Mouse (Mus musculus): ENCODE measurements at regions not wholly inside any gene's neighbourhood (a gene's known extent, or its start where the extent isn't known, plus 50 kb on each side); places are given as distances from the start of the nearest gene placed in this dataset.
"Not testable (repeated sequence)": the region's sequence is repeated elsewhere in the genome, so short reads cannot be mapped to it uniquely, and the experiment has no call there.

- Histone ChIP-seq H3K36me3 (replicated peaks) (no peaks in the 10 kb centered on the region), H3K9me3 (no peaks in the 10 kb centered on the region), H3K27ac (replicated peaks) (no peak overlapping the region), H3K27me3 (replicated peaks; ENCODE audit: low read depth, poor library complexity, severe bottlenecking) (no peaks in the 10 kb centered on the region), H3K4me3 (no peak overlapping the region), H3K4me1 (no peaks in the 10 kb centered on the region)
- no peak for DNase-seq (ENCODE audit: low spot score)
- 69% methylated on average over 3 of the region's 3 CpGs for WGBS
Measured at GRCm38 (mm10) chr15:3909471-3909870, 69.9 kb downstream of the Fbxo4 start.

DNA sequence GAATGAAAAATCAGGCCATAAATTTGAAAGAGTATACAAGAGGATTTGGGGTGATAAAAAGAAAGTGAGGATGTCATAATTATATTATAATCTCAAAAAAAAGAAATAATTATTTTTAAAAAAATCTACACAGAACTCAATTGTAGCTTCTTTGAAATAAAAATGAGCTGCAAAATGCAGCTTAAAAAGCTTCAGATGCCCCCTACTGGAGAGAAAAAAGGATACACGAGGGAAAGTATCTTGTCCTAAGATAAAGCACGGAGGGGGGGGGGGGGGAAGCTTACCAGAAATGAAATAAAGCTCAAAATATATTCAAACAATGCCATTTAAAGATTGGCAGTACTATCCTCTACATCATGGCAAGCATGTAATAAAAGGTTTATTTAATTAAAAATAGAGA, 70.7 kb downstream of the Fbxo4 start:
- Histone ChIP-seq H3K9me3 (no peaks in the 10 kb centered on the region), H3K4me1 (no peaks in the 10 kb centered on the region), H3K27me3 (replicated peaks; ENCODE audit: low read depth, poor library complexity, severe bottlenecking) (no peaks in the 10 kb centered on the region), H3K27ac (replicated peaks) (no peak overlapping the region), H3K36me3 (replicated peaks) (no peaks in the 10 kb centered on the region), H3K4me3 (no peak overlapping the region)
- no peak for DNase-seq (ENCODE audit: low spot score)
- 11% methylated on average over 2 of the region's 2 CpGs for WGBS

- Histone ChIP-seq H3K4me3 (no peak overlapping the region), H3K4me1 (no peaks in the 10 kb centered on the region), H3K27ac (replicated peaks) (no peak overlapping the region), H3K36me3 (replicated peaks) (no peaks in the 10 kb centered on the region), H3K27me3 (replicated peaks; ENCODE audit: low read depth, poor library complexity, severe bottlenecking) (no peaks in the 10 kb centered on the region), H3K9me3 (no peaks in the 10 kb centered on the region)
- no peak for DNase-seq (ENCODE audit: low spot score)
- 57% methylated on average over 2 of the region's 2 CpGs for WGBS
Measured at GRCm38 (mm10) chr15:3905548-3905947, 73.8 kb downstream of the Fbxo4 start.

DNA sequence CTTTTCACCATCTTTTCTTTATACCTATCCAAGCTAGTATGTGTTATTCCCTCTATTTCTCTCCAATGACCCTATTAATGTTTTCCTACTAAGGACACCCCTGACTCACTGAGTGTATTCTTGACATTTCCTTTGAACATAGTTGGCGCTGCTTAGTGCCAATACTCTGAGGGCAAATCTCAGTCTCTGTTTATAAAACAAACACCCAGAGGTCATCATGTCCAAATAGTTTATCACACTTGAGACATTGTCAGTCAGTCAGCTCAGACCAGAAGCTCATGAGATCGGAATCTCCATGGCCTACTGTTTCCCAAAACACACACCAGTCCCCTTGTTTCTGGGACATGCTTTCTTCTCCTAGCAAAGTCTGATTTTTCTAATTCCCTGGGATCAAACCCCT, 100.9 kb downstream of the Fbxo4 start:
- 55% methylated on average over 2 of the region's 2 CpGs for WGBS
- no peak overlapping the region for H3K4me3 ChIP-seq

GRCm38 (mm10) chr15:3877506-3877905, 101.9 kb downstream of the Fbxo4 start:
- 35% methylated on average over 3 of the region's 3 CpGs for WGBS
- Histone ChIP-seq H3K4me1 (0 out of 2 replicates have a peak, but pooled peaks cover 2% of the 10 kb centered on the region), H3K9me3 (no peaks in the 10 kb centered on the region), H3K4me3 (no peak overlapping the region), H3K36me3 (replicated peaks) (no peaks in the 10 kb centered on the region), H3K27ac (replicated peaks) (no peak overlapping the region), H3K27me3 (replicated peaks; ENCODE audit: low read depth, poor library complexity, severe bottlenecking) (no peaks in the 10 kb centered on the region)
- DNase-seq (ENCODE audit: low spot score): peak; percentile 17

More for the DNA sequence above, 100.9 kb downstream of the Fbxo4 start:
- H3K9me3 ChIP-seq: no peaks in the 10 kb centered on the region
- no peak for DNase-seq (ENCODE audit: low spot score)
- 0 out of 2 replicates have a peak, but pooled peaks cover 2% of the 10 kb centered on the region for H3K4me1 ChIP-seq
- H3K27ac ChIP-seq (replicated peaks): no peak overlapping the region
- no peaks in the 10 kb centered on the region for H3K27me3 ChIP-seq (replicated peaks; ENCODE audit: low read depth, poor library complexity, severe bottlenecking)
- H3K36me3 ChIP-seq (replicated peaks): no peaks in the 10 kb centered on the region

DNA sequence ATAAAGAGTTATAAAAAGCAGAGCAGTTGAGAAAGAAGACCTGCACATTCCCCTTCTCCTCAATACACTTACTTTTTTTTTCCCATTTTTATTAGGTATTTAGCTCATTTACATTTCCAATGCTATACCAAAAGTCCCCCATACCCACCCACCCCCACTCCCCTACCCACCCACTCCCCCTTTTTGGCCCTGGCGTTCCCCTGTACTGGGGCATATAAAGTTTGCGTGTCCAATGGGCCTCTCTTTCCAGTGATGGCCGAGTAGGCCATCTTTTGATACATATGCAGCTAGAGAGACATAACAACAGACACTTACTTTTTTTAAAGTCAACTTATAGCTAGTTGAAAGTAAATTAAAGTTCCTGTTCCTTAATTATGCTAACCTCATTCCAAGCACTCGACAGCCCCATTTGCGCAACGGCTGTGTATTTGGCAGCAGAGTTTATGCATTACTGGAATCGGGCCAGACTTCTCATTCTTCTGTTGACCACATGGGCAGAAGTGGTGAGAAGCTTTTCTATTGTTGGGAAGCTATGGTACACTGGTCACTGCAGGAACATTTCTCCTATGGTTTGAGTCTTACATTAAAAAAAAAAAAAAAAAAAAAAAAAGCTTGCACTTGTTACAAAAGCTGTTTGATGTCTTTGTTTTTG, 104.0 kb downstream of the Fbxo4 start:
- H3K4me3 ChIP-seq; DNase-seq (ENCODE audit: low spot score); H3K4me1 ChIP-seq; H3K36me3 ChIP-seq (replicated peaks); H3K27ac ChIP-seq (replicated peaks); H3K27me3 ChIP-seq (replicated peaks; ENCODE audit: low read depth, poor library complexity, severe bottlenecking); H3K9me3 ChIP-seq: not testable (repeated sequence)
- 90% methylated on average over 7 of the region's 7 CpGs for WGBS

GRCm38 (mm10) chr15:3831802-3832201, 147.6 kb downstream of the Fbxo4 start:
- no peak overlapping the region for H3K27ac ChIP-seq (replicated peaks)

GRCm38 (mm10) chr15:3805430-3805829, 173.9 kb downstream of the Fbxo4 start:
- no peaks in the 10 kb centered on the region for H3K36me3 ChIP-seq (replicated peaks)
- no peak overlapping the region for H3K4me3 ChIP-seq
- H3K27ac ChIP-seq (replicated peaks): no peak overlapping the region
- WGBS: 92% methylated on average over 2 of the region's 2 CpGs
- no peaks in the 10 kb centered on the region for H3K9me3 ChIP-seq
- no peaks in the 10 kb centered on the region for H3K27me3 ChIP-seq (replicated peaks; ENCODE audit: low read depth, poor library complexity, severe bottlenecking)
- no peaks in the 10 kb centered on the region for H3K4me1 ChIP-seq
- DNase-seq (ENCODE audit: low spot score): no peak

More at GRCm38 (mm10) chr15:3831802-3832201, 147.6 kb downstream of the Fbxo4 start:
- Histone ChIP-seq H3K36me3 (replicated peaks) (no peaks in the 10 kb centered on the region), H3K4me1 (no peaks in the 10 kb centered on the region), H3K4me3 (no peak overlapping the region), H3K27me3 (replicated peaks; ENCODE audit: low read depth, poor library complexity, severe bottlenecking) (no peaks in the 10 kb centered on the region), H3K9me3 (no peaks in the 10 kb centered on the region)
- 84% methylated on average over 4 of the region's 4 CpGs for WGBS
- DNase-seq (ENCODE audit: low spot score): no peak

DNA sequence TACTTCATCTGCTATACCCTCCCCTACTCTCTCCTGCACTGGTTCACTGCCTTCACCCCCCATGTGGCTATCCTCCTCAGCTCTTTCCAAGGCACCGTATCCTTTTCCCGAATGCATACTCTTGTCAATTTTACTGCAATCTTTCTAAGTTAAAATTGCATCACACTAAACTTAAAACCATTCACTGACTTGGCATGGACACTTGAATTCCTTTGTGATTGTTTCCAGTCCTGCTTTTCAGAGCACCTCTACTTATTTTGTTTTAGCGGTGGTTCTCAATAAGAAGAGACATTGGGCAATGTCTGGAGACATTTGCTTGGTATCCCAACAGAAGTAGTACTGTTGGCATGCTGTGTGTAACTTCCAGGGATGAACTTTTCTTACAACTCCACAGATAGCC, 192.6 kb upstream of the Ghr start:
- H3K4me3 ChIP-seq: no peak overlapping the region
- no peaks in the 10 kb centered on the region for H3K27me3 ChIP-seq (replicated peaks; ENCODE audit: low read depth, poor library complexity, severe bottlenecking)
- WGBS: 92% methylated on average over 3 of the region's 3 CpGs
- H3K9me3 ChIP-seq: no peaks in the 10 kb centered on the region
- DNase-seq (ENCODE audit: low spot score): no peak
- no peak overlapping the region for H3K27ac ChIP-seq (replicated peaks)
- H3K4me1 ChIP-seq: no peaks in the 10 kb centered on the region
- H3K36me3 ChIP-seq (replicated peaks): no peaks in the 10 kb centered on the region

- H3K27me3 ChIP-seq (replicated peaks; ENCODE audit: low read depth, poor library complexity, severe bottlenecking): no peaks in the 10 kb centered on the region
- no peaks in the 10 kb centered on the region for H3K36me3 ChIP-seq (replicated peaks)
Measured at GRCm38 (mm10) chr15:3772228-3772789, 189.0 kb upstream of the Ghr start.

DNA sequence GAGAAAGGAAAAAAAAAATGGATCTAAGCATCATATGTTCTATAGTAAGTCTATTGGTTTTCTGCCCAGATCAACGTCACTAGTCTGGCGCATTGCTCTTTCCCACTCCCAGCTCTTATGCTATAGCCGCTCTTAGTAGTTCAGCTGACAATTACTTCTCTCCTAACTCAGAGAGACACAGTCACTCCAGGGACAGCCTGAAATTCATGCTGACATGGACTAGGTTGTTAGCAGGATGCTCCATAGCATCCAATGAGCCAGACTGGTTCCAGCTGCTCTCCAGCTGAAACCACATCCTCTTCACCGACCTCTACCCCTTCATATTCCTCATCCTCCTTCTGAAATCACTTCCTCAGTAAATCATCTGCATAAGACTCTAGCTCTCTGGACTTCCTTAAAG, 187.0 kb upstream of the Ghr start:
- no peak overlapping the region for H3K27ac ChIP-seq (replicated peaks)
- WGBS: 84% methylated on average over 4 of the region's 4 CpGs
- H3K36me3 ChIP-seq (replicated peaks): no peaks in the 10 kb centered on the region
- H3K27me3 ChIP-seq (replicated peaks; ENCODE audit: low read depth, poor library complexity, severe bottlenecking): no peaks in the 10 kb centered on the region
- H3K4me1 ChIP-seq: no peaks in the 10 kb centered on the region
- no peak overlapping the region for H3K4me3 ChIP-seq
- DNase-seq (ENCODE audit: low spot score): no peak
- no peaks in the 10 kb centered on the region for H3K9me3 ChIP-seq

More at GRCm38 (mm10) chr15:3772228-3772789, 189.0 kb upstream of the Ghr start:
- Histone ChIP-seq H3K9me3 (no peaks in the 10 kb centered on the region), H3K27ac (replicated peaks) (no peak overlapping the region), H3K4me1 (no peaks in the 10 kb centered on the region), H3K4me3 (no peak overlapping the region)
- 84% methylated on average over 8 of the region's 8 CpGs for WGBS
- DNase-seq (ENCODE audit: low spot score): no peak

GRCm38 (mm10) chr15:3764726-3765125, 181.4 kb upstream of the Ghr start:
- 85% methylated on average over 3 of the region's 3 CpGs for WGBS
- DNase-seq (ENCODE audit: low spot score): no peak
- no peaks in the 10 kb centered on the region for H3K4me1 ChIP-seq
- H3K9me3 ChIP-seq: no peaks in the 10 kb centered on the region
- H3K4me3 ChIP-seq: no peak overlapping the region
- H3K27ac ChIP-seq (replicated peaks): no peak overlapping the region
- no peaks in the 10 kb centered on the region for H3K27me3 ChIP-seq (replicated peaks; ENCODE audit: low read depth, poor library complexity, severe bottlenecking)
- H3K36me3 ChIP-seq (replicated peaks): no peaks in the 10 kb centered on the region

DNA sequence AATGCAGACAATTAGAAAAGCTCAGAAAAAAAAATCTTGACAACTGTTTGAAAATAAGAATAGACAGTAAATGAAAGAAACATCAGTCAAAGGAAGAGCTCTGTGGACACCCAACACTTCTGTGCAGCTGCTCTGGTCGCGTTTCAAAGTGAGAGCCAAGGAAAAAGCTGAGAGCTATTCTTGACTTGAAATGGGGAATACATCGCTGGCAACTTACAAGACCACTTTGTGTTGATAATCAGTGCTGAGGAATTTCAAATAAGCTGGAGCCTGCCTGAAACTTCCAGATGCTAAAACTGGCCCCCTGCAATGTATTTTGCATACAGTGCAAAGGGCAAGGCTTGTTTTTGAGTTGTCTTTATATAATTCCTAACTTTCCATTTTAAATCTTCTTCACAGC, 177.1 kb upstream of the Ghr start:
- DNase-seq (ENCODE audit: low spot score): no peak
- 37% methylated on average over 3 of the region's 3 CpGs for WGBS
- Histone ChIP-seq H3K9me3 (no peaks in the 10 kb centered on the region), H3K36me3 (replicated peaks) (no peaks in the 10 kb centered on the region), H3K27me3 (replicated peaks; ENCODE audit: low read depth, poor library complexity, severe bottlenecking) (no peaks in the 10 kb centered on the region), H3K4me3 (no peak overlapping the region), H3K4me1 (no peaks in the 10 kb centered on the region), H3K27ac (replicated peaks) (no peak overlapping the region)

Measured in embryonic facial prominence, embryonic 10.5 days (tissue).